Mouse (Mus musculus) kidney, postnatal 0 days (tissue): ENCODE measurements around the gene Palm3. TPM values are rescaled to one million over a fixed set of nuclear protein-coding genes. Genes with fewer than 3 reads are reported as not detected.

ENCODE experiments used
- ATAC-seq: fragments of 200-750 bp; cut with Nextera tagmentation; replicated peaks from 2 replicates; pipeline ENCODE4 v1.8.0; 2017; ENCODE audit warnings: low read depth, moderate number of reproducible peaks, moderate TSS enrichment, moderate library complexity; ENCODE audit not compliant: low FRiP score
- DNase-seq: peaks from one replicate; pipeline ENCODE4 v3.0.0-alpha.2; 2016; ENCODE audit warnings: low spot score
- H3K27ac ChIP-seq: fragments of 300-500 bp; sonication (generic); 2 replicates; pipeline ENCODE4 v1.5.1; 2014; ENCODE audit warnings: mild to moderate bottlenecking
- H3K27me3 ChIP-seq: fragments of 300-500 bp; sonication (generic); 2 replicates; pipeline ENCODE4 v1.6.1; 2014; ENCODE audit warnings: low read length, mixed read lengths; ENCODE audit not compliant: insufficient read depth
- H3K36me3 ChIP-seq: fragments of 300-500 bp; sonication (generic); 2 replicates; pipeline ENCODE4 v1.6.1; 2014; ENCODE audit warnings: low read length, mixed read lengths; ENCODE audit not compliant: insufficient read depth
- H3K4me1 ChIP-seq: fragments of 300-500 bp; sonication (generic); replicated peaks from 2 replicates; pipeline ENCODE4 v1.6.1; 2014; ENCODE audit warnings: antibody characterized with exemption, low read length, mixed read lengths; ENCODE audit not compliant: insufficient read depth
- H3K4me2 ChIP-seq: fragments of 300-500 bp; sonication (generic); 2 replicates; pipeline ENCODE4 v1.6.1; 2014; ENCODE audit warnings: mild to moderate bottlenecking, low read length, moderate library complexity, mixed read lengths
- H3K4me3 ChIP-seq: fragments of 300-500 bp; sonication (generic); replicated peaks from 2 replicates; pipeline ENCODE4 v1.5.1; 2014; ENCODE audit warnings: low read depth, low read length
- H3K9ac ChIP-seq: fragments of 300-500 bp; sonication (generic); 2 replicates; pipeline ENCODE4 v1.6.1; 2014; ENCODE audit warnings: low read depth, low read length
- H3K9me3 ChIP-seq: fragments of 300-500 bp; sonication (generic); replicated peaks from 2 replicates; pipeline ENCODE4 v1.6.1; 2016; ENCODE audit warnings: low read length, inconsistent platforms, mixed read lengths
- CTCF ChIP-seq: IDR thresholded peaks from 2 replicates; pipeline ENCODE4 v1.5.1; 2016; ENCODE audit warnings: antibody characterized with exemption, low read depth, mild to moderate bottlenecking, moderate library complexity
- WGBS: fragments of 180-500 bp; shearing (Covaris S2); extraction: QIAGEN DNeasy Blood & Tissue Kit; methylation state at CpG from one replicate; pipeline ENCODE4 v1.1.7; 2014; 5-methylcytosine and 5-hydroxymethylcytosine counted together
- polyA plus RNA-seq: library from polyadenylated mRNA; unstranded; fragments of >200 nt; fragmentation: Nextera tagmentation; extraction: Ambion mirVana; gene quantifications from 2 replicates; pipeline ENCODE4 v1.2.1, GENCODE M21; 2015

The Palm3 gene
- polyA plus RNA-seq, 1 experiment from 2014 or later, result 12.7 TPM

DNA sequence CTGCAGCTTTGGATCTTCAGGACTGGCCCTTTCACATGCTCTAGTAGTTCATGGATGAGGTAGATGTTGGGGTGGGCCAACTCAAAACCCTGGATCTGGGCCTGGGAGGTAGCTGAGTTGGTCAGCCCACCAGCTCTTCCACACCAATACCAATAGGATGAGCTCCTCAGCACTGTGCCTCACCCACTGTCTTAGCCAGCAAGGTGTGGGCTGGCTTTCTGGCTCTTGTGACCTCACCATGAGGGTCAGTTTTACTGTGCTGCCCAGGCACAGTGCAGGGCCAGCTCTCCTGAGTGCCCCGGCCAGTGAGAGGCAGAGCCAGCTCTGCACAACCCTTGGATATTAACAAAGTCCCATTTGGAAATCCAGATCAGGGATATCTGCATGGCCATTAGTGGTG lies 36.6 kb downstream of the Palm3 start:
- 93% methylated on average over 1 of the region's 1 CpGs for WGBS

DNA sequence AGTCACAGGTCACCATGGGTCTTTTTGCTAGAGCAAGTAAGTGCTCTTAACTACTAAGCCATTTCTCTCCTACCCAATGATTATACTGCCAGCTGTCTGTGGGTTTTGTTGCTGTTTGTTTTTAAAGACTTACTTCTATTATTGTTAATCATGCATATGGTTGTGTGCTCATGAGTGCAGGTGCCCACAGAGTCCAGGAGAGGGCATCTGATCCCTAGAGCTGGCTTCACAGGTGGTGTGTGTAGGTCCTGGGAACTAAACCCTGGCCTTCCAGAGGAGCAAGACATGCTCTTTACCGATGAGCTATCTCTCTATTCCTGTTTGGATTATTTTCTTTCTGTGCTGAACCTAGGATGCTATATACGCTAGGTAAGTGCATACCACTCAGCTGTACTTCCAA lies 38.0 kb downstream of the Palm3 start:
- Histone ChIP-seq H3K9ac (no peak overlapping the region), H3K4me2 (no peak overlapping the region), H3K36me3 (no peaks in the 10 kb centered on the region), H3K27ac (no peak overlapping the region), H3K4me1 (no peaks in the 10 kb centered on the region), H3K4me3 (no peak overlapping the region), H3K9me3 (no peaks in the 10 kb centered on the region), H3K27me3 (no peaks in the 10 kb centered on the region)
- ATAC-seq, result no peak
- no peak for TF ChIP-seq CTCF
- WGBS, result 88% methylated on average over 2 of the region's 2 CpGs
- DNase-seq, result no peak

More for the DNA sequence above, 36.6 kb downstream of the Palm3 start:
- Histone ChIP-seq H3K27me3 (no peaks in the 10 kb centered on the region), H3K36me3 (no peaks in the 10 kb centered on the region), H3K27ac (no peak overlapping the region), H3K4me2 (no peak overlapping the region), H3K9ac (no peak overlapping the region), H3K4me3 (no peak overlapping the region), H3K9me3 (no peaks in the 10 kb centered on the region), H3K4me1 (no peaks in the 10 kb centered on the region)
- no peak for TF ChIP-seq CTCF
- DNase-seq (no peak), ATAC-seq (no peak)

GRCm38 (mm10) chr8:84060245-84060644 lies 39.0 kb downstream of the Palm3 start:
- DNase-seq (no peak), ATAC-seq (no peak)
- Histone ChIP-seq H3K4me3 (no peak overlapping the region), H3K9ac (no peak overlapping the region), H3K36me3 (no peaks in the 10 kb centered on the region), H3K4me1 (no peaks in the 10 kb centered on the region), H3K27me3 (no peaks in the 10 kb centered on the region), H3K4me2 (no peak overlapping the region), H3K27ac (no peak overlapping the region), H3K9me3 (no peaks in the 10 kb centered on the region)
- TF ChIP-seq CTCF, result no peak
- 89% methylated on average over 2 of the region's 2 CpGs for WGBS

DNA sequence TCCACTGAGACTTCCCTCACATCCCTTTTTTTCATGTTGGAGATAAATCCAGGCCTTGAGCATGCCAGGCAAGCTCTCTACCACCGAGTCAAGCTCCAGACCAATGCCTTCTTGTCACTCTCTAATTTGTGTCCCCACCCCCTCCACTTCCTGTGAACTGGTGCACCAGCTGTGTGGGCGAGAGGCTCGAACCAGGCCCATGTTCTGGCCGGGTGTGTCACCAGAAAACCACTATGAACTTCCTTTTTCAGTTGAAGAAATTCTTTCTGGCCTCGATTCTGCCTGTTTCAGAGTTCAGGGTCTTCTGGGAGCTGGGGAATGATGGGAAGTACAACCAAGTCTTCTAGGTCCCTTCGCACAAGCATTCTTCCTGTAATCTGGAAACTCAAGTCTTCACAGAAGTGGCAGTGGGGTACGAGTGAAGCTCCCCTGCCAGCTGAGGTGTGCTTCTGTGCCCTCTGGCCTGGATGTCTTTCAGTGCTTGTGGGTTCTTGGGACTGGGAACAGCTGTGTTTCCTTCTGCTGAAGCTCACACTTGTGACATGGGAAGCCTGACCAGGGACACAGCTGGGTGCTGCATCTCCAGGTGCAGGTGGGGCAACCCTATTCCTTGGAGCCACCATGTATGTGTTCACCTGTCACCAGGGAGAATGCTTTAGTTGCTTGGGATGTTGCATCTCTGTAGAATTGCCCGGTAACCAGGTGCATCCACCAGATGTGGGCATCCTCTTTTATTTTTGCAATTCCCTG lies 42.8 kb downstream of the Palm3 start:
- Histone ChIP-seq H3K4me2 (no peak overlapping the region), H3K27ac (no peak overlapping the region), H3K4me1 (peaks cover 15% of the 10 kb centered on the region), H3K9ac (no peak overlapping the region), H3K36me3 (no peaks in the 10 kb centered on the region), H3K9me3 (no peaks in the 10 kb centered on the region), H3K4me3 (no peak overlapping the region), H3K27me3 (no peaks in the 10 kb centered on the region)
- ATAC-seq (no peak), DNase-seq (no peak)
- 57% methylated on average over 8 of the region's 8 CpGs for WGBS
- TF ChIP-seq CTCF, result no peak

DNA sequence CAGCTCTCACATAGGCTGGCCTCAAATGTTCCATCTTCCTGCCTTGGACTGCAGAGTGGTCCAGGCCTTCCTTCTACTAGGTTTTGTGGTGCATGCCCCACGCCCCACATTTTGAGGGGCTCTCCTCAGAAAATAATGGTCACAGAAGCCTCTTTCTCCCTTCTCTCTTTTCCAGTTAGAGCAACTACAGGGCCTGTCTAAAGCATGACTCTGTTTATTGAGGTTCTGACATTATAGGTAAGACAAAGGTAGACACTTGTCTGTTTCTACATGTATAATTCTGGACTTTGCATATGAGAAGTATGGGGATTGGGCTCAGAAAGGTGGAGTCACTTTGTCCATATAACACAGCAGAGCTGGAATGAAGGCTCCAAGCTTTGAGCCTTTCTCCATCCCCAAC lies 43.8 kb downstream of the Palm3 start, which contains the start of gene Gm10643:
Gene Gm10643, minus strand, starts transcription at position 101 of the 400 bp plus-strand sequence.
- 100% methylated on average over 1 of the region's 1 CpGs for WGBS
- no peaks in the 10 kb centered on the region for H3K27me3 ChIP-seq
- peak within 1 kb of the TSS; percentile 71 for H3K4me2 ChIP-seq
- no peaks in the 10 kb centered on the region for H3K36me3 ChIP-seq
- TF ChIP-seq CTCF, result no peak
- H3K9ac ChIP-seq, result peak within 1 kb of the TSS; percentile 49; the same call in 1 of the 2 replicates
- no peak for DNase-seq
- peak within 1 kb of the TSS; percentile 70 for H3K27ac ChIP-seq
- H3K4me3 ChIP-seq, result peak within 1 kb of the TSS; percentile 41
- H3K4me1 ChIP-seq, result peaks cover 24% of the 10 kb centered on the region
- no peaks in the 10 kb centered on the region for H3K9me3 ChIP-seq
- no peak for ATAC-seq

GRCm38 (mm10) chr8:84065457-84066072 lies 44.3 kb downstream of the Palm3 start:
- ATAC-seq, result no peak
- peak; percentile 27 for DNase-seq

More at GRCm38 (mm10) chr8:84065457-84066072, 44.3 kb downstream of the Palm3 start:
- Histone ChIP-seq H3K36me3 (no peaks in the 10 kb centered on the region), H3K27me3 (no peaks in the 10 kb centered on the region), H3K4me1 (peaks cover 24% of the 10 kb centered on the region), H3K9ac (peak overlapping the region; percentile 49; the same call in 1 of the 2 replicates), H3K4me2 (peak overlapping the region; percentile 71), H3K9me3 (no peaks in the 10 kb centered on the region), H3K27ac (peak overlapping the region; percentile 70), H3K4me3 (peak overlapping the region; percentile 41)
- TF ChIP-seq CTCF, result no peak
- WGBS, result 24% methylated on average over 5 of the region's 5 CpGs
